Mouse (Mus musculus): Measurements from ENCODE around the gene Slc17a1.

- TF ChIP-seq CTCF (IDR thresholded peaks at IDR 0.05) (no peak), EP300 (IDR thresholded peaks at IDR 0.05) (no peak)
Measured at GRCm38 (mm10) chr13:23845851-23846250, 21.7 kb upstream of the Slc17a1 start.
